Mouse (Mus musculus) left cerebral cortex, adult 8-10 months (tissue): ENCODE measurements at regions not wholly inside any gene's neighbourhood (a gene's known extent, or its start where the extent isn't known, plus 50 kb on each side); places are given as distances from the start of the nearest gene placed in this dataset.
A peak's percentile ranks its signal among the peaks of the same experiment; 100 is the strongest.
"Not testable (repeated sequence)": the region's sequence is repeated elsewhere in the genome, so short reads cannot be mapped to it uniquely, and the experiment has no call there.

Experiments
- DNase-seq, 2 experiments: peaks; one replicate each; pipeline ENCODE4 v3.0.0; 2022; ENCODE audit warnings: low spot score in 2 of 2

DNA sequence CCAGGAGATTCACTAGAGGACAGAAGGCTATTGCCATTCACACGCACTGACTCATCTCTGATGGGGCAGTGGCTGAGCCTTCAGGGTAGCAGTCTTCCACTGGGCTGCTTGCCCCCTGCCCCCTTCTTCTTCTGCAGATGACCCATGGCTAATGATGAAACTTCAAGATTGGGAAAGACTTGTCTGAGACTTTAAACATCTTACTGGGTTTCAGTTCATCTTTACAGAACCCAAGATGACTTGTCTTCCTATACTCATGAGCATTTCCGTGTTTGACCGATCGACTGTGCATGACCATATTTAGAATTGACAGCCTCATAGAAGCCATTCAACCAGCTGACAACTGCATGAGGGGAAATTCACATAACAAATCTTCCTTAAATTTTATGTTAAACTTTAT, 140.0 kb upstream of the Mad2l1 start:
- no peak for DNase-seq

DNA sequence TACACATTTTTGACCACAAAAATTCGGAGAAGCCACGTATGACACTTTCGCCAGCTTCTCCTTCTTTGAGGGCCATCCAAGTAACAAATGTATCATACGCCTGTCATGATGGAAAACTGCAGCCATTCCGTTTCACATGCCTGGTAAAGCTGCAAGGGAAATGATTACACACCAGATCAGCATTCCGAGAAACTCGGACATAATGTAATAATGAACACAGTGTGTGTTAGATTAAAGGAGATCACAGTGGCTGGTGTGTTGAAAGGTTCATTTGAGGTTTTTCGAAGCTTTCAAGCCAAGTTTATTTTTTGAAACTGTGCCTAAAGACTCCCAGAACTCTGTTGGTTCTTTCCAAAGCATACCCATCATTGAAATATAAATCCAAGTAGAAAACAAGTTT, 137.8 kb upstream of the Mad2l1 start:
- no peak for DNase-seq

DNA sequence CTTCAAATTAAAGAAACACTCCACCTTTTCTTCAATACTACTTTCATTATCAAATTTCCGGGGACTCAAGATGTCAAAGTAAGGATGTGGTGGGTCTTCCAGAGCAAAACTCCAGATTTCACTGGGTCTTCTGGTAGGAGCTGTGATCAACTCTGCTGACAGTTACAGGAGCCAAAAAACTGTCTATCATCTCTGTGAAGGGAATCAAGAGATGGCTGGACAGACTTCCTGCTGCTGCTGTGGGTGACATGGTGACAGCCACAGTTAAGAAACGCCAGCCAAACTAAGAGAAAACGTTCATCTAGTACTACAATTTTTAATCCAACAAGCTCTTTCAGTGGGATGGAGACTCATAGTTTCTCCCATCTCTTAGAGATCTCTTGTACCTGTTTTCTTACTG, 136.5 kb upstream of the Mad2l1 start:
- DNase-seq = no peak

DNA sequence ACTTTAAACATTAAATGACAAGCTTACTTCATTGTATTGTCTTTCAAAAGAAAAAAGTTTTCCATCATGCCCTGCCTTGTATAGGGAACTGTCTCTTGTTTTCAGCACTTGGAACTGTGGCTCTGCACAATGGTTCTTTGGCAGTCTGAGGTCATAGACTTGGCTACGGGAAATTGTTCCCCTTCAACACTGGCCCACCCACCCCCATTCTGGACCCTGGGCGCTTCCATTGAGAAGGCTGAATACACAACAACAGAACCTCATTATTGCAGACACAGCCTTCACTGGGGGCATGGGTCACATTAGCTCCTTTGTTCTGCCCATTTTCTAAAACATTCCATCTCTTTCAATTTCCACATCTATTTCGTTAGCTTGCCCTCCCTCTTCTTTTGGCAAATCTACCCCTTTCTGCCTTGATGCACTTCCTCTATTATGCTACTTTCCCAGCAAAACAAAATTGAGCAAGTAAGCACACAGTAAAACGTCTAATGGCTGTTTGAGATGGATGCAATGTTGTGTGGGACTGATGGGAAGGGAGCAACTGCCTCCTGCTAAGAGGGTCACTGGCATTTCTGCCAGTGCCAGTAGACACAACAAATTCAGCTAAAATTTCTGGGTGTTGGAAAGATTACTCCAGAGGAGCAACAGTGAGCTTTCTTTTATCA, 136.0 kb upstream of the Mad2l1 start:
- DNase-seq = peak in 1 of 2 experiments; percentile 35

DNA sequence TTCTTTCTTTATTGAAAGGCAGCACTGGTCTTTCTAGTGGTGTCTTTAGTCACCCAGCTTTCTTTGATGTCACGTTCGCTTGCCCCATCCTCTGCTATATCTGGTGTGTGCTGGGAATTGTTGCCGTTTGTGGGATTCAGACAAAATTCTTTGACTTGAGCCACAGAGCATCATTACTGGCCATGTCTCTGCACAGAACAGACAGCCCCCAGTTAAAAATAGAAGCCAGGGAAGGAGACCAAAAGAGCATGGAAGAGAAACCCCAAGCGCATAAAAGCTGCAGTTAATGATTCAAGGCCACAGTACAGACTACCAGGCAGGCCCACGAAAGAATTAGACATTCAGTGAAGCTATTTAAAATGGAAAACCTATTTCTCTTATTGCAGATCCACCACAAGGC, 133.7 kb upstream of the Mad2l1 start:
- no peak for DNase-seq

DNA sequence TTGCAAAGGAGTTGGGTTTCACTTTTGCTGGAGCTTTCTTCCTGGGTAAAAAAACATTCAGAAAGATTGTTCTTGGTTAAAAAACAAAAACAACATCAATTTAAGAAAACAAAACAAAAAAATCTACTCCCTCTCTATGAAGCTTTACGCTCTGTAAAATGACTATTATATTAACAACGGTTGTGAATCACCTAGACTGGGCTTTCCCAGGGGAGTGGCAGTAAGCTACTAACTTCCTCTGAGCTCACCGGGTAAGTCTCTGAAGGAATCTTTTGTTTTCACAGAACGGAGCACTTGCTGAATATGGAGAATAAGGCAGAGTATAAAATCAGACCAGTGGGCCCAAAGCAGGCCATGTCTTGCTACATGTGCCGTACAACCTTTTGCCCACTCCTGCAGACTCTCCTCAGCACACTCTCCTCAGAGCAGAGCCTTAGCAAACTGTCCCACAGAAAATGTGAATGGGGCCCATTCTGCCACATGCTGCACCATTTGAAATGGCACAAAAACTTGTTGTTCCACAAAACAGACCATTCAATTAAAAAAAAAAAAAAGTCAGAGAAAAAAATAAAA, 133.2 kb upstream of the Mad2l1 start:
- no peak for DNase-seq

DNA sequence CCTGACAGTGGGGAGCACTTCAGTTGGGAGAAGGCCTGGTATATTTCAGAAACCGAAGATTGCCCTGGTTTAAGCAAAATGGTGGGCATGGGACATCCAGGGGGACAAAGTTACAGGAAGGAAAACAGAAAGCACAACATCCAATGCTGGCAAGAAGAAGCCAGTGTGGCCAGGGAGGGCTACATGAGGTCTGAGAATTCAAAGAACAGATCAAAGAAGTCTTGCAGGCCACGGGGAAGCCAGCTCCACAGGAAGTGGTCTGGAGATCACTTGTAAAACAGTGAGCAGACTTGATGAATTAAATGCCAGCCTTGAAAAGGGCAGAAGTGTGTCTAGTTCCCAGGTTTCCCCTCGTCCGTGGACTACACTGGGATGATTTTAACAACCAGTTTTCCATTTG, 120.4 kb upstream of the Mad2l1 start:
- no peak for DNase-seq

DNA sequence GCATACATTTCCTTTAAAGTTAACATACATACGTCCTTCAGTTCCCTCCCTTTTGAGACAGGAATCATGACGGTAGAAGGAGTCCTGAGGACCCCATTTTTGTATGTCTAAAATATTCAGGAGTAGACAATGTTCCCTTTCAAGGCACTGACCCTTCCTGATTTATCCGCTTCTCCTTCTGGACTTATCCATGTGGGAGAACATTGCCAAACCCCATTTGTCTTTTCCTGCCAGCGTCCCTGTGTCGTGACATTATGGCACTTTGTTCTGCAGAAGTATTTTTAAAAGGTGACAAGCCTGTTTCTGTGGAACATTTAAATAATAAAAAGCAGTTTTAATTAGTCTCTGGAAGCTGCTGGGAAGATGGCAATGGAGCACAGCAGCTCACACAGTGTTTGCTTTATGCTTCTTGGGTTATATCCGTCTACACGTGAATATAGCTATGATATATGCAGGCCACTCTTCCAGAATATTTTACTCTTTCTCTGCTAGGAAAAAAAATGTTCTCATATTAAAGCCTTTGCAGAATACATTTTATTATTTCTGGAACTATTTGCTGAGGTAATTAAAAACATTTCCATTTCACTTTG, 115.6 kb upstream of the Mad2l1 start:
- no peak for DNase-seq

DNA sequence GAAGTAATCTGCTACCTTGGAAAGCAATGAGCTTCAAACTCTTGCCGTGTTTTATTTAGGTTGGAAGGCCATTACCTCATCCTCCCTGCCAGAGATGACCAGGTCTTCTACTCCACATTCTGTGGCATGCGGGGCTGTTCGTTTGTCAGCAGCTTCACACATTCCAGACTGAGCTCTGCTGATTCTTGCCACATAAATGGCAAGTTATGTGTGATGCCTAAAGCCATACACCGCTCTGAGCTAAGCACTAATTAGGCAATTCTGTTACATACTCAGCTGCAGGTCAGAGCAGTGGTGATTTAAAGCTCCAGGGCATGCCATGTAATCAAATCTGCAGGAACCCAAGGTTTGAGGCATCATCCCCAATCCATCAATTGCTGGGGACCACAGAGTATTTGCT, 106.8 kb upstream of the Mad2l1 start:
- no peak for DNase-seq

DNA sequence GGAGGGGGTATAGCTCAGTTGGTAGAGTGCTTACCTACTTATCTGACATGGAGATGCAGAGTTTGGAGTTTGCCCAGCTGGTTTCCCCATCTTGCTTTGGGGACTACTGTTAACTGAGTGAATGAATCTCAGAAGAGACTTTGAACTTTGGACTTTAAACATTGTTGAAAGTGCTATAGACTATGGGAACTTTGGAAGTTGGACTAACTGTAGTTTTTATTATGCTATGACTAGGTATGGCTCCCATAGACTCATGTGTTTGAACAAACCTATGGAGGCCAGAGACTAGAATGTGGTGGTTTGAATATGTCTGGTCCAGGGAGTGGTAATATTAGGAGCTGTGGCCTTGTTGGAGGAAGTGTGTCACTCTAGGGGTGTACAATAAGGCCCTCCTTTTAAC, 84.8 kb upstream of the Mad2l1 start:
- DNase-seq = not testable (repeated sequence)

DNA sequence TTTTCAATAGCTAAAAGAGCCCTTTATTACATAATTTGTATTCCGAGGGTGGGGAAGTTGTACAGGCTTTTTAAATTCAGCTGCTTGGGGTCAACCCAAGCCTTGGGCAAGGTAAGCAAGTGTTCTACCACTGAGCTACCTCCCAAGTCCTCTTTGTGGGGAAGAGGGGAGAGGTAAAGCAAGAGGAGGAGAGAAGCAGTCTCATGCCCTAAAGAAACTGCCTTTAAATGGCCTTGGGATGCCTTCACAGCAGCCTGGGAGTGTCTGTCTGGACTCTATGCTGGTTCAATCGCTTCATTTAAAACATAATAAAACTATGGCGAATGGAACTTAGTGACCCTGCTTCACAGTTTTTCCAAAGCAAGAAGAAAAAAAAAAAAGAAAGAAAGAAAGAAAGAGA, 77.0 kb upstream of the Mad2l1 start:
- DNase-seq = no peak

DNA sequence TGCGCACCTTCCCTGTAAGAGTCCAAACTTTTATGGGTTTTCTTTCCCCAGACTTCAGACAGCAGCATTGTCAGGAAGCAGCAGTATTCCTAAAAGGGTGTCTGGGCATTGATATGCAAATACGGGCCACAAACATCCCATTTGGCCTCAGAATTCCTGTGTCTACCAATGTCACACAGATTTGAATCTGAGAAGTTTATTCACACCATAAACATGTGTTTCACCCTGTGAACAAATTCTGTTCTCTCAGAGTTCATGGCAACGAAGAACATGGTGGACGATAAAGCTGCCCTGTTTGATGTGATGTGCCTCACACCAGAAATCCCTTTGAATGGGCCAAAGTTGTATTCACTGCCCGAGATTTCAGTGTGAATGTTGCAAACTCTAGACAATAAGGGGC, 70.7 kb upstream of the Mad2l1 start:
- no peak for DNase-seq

DNA sequence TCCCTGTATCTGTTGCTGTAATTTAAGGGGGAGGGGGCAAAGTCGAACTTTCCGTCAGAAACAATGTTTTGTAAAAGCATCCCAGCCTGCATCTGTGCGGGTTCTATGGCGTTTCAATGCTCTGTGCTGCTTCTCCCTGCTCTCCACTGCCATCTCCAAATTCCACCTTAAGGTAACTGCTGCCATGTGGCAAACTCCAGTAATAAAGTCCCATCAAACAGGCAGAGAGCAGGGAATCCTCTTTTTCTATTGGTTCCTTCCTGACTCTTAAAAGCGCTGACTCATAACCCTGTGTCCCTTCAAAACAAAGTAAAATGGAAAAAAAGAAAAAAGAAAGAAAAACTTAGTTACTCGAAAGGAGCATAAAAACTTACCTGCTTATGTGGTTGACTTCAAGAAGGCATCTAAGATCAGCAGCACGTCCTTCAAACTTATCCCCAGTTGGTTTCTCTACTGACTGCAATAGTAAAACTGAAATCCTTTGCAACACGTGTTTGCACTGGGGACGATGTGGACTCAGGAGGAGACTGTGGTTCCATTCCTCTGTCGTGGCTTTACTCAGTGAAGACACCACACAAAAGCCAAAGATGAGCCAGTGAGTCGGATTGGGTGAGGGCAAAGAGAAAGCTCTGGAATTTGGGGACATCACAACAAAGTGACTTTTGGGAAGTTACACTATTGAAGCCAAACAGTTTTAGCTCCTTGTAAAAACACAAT, 69.9 kb upstream of the Mad2l1 start:
- no peak for DNase-seq

DNA sequence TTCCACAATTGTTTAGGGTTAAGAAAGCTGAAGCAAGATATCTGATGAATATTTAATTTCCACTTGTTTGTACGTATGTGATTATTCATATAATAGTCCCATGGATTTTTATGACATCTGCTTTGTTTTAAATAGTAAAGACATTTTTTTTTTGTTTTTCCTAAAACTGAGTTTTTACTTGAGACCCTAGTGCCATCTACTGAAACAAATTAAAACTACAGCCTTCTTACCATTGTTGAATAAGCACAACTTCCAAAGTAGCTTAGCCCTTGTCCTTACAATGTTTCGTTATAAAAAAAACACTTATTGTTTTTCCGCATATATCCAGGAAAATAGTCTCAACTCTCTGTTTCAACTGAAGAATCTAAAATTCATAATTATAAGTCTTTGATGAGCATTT, 68.4 kb upstream of the Mad2l1 start:
- no peak for DNase-seq

DNA sequence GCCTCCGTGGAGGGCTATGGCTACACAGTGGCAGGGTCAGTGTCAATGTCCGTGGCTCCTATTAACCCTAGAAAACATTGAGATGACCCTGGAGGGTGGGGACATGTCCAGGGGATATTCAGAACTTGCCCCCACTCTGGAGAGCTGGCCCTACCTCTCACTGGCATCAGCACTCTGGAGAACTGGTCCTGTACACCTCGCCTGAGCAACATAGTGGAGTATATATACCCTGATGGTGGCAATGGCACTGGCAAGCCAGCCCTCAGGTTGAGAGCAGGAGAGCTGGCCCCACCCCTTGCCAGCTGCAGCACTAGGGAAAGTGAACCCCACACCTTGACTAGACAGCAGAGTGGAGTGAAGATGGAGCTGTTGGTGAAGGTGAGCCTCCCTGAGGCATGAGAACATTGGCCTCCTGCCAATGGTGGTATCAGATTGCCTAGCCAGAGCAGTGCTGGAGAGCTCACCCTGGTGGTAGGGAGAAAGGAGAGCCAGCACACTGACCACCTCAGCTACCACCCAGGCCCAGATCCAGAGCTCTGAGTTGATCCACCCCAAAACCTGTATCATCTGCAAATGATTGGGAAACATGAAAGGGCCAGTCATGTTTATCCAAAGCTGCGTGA, 64.5 kb upstream of the Mad2l1 start:
- DNase-seq = no peak

DNA sequence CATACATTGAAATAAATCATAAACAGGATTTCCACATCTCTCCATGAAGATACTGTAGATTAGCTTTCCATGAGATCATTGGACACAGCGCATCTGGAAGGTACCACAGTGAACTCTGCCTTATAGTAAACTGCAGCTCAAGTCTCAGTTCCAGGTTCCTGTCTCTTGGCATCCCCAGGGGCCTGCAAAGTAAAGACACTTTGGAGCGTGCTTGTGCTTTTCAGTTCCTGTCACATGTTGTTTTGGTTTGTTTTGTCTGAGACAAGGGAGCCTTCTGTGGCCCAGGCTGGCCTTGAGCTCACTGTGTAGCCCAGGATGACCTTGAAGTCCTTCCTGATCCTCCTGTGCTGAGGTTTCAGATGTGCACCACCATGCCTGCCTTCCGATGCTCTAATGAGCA, 63.4 kb upstream of the Mad2l1 start:
- DNase-seq = no peak

DNA sequence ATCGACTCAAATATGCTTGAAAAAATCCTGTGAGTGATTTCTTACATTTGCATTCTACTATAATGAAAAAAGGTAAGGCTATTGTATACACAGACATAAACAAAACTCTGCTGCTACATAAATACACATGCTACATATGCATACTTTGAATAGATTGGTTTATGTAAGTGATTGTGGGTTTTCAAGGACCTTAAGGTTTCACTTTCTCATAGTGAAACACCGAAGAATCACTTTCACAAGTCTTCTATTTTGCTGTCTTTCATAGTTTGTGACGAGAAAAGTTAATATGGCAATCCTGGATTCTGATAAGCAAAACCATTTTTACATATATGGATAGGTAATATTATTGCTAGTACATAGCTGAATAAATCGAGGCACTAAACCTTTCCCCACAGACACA, 62.5 kb upstream of the Mad2l1 start:
- DNase-seq = no peak

DNA sequence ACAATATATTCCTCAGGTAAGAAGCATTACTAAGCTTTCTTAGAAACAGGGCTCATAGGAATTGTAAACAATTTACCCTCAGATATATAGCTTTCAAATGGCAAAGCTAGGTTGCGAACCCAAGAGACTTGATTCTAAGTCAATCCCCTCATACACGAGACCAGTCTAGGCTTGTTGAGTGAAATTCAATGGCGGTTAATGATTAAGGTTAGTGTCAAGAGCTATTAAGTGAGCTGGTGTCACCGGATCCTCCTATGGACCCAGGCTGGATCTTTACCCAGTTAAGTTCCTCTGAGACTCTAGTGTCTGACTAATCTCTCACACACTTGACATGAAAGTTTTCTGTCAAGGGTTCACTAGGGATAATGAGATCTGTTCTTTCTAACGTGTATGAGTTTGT, 57.6 kb upstream of the Mad2l1 start:
- DNase-seq = no peak

DNA sequence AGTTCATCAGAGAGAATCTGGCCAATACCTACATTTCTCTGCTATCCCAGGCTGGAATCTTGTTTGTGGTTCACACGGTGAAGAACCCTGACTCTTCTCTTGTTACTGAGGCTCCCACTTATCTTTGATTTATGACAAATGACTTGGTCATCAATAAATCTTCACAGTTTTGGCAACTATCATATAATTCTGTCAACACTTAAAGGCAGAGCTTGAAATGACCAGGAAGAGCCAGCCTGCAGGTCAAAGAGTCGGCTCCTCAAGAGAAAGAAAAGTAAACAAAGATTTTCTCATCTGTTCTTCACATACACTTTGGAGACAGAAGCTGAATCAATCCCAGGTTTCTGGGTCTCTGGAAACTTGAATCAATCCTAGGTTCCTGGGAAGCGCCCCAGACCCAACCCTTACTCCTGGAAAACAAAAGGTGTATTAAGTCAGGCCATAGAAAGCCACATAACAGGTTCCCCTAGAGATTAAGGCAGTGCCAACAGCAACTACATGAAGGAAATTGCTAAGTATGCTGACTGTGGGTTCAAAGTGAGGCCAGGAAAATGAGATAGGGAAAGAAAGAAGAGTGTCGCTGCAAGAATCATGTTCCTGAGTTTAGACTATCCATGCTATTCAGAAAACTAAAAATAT, 56.7 kb upstream of the Mad2l1 start:
- no peak for DNase-seq

DNA sequence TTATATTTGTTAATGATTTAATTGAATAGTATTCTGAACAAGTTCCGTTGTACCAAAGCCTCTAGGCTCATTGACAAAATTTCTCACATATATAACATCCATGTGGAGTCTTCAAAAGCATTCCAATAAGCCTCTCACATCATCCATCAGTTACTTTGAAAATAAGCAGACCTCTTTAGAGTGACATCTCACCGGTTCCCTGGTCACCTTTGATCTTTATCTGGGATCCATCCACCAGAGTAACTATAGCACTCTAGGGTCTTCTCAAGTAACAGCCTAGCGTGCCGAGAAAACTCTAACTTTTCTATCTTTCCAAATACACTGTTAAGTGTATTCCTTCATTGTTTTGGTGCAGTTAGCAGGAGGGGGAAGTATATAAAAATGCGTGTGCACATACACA, 55.6 kb upstream of the Mad2l1 start:
- DNase-seq = no peak

DNA sequence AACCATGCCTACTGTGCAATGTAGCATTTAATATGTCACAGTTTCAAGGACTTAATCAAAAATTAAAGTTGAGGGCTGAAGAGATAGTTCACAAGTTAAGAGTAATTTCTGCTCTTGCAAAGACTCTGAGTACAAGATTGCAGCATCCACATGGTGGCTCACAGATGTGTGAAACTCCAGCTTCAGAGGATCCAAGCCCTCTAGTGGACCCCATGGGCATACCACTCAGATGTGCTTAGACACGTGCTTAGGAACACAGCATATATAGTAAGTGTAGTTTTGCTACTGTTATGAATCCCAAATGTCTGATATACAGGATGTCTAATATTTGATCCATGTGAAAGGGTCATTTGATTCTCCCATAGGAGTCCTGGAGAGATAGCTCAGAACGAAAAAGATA, 55.0 kb upstream of the Mad2l1 start:
- DNase-seq = no peak

DNA sequence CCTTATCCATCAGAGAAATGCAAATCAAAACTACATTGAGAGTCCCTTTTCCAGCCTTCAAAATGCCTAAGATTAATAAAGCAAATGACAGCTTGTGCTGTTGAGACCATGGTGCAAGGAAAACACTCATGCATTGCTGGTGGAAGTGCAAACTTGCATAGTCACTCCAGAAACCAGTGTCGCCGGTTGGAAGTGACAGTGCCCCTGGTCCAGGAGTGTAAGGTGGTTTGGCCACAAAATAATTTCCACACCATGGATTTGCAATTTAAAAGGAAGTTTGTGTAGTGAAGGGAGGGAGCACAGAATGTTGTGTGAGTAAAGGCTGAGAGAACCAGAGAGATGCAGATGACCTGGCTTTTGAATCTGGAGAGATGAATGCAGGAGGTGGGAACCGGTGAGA, 52.4 kb upstream of the Mad2l1 start:
- no peak for DNase-seq
